Mouse (Mus musculus): ENCODE data around the gene Zfyve28. TPM values are rescaled to one million over a fixed set of nuclear protein-coding genes. Genes with fewer than 3 reads are reported as not detected.

The Zfyve28 gene
- polyA plus RNA-seq, 2 experiments = 0.07 TPM; not detected in 1

DNA sequence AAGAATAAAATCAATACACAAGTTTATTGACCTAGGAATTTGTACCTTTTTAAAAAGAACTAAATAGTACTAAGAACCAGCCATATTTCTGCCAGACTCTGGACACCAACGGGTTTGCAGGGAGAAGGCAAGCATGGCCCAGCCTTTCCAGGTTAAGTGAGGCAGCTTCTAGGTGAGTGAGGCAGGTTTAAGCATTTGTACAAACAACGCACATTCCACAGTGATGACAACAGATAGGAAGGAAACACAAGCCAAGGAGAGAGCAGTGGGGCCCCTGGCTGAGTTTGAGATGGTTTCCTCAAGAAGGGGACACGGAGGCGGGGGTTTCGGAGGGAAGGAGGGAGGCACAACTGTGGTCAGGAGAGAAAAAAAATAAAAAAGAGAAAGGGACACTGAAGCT lies 69.6 kb downstream of the Zfyve28 start:
- Histone ChIP-seq H3K4me1 (replicated peaks; ENCODE audit: control insufficient read depth in 2 of 2, insufficient read depth in 2 of 2, low read length in 1 of 2) (no peaks in the 10 kb centered on the region), H3K4me3 (ENCODE audit: insufficient read depth in 1 of 2, low read depth in 2 of 2, low read length in 2 of 2) (no peak overlapping the region), H3K4me2 (ENCODE audit: low read depth) (no peak overlapping the region), H3K27ac (no peak overlapping the region), H3K27me3 (ENCODE audit: control insufficient read depth, insufficient read depth, low read length) (no peaks in the 10 kb centered on the region), H3K36me3 (replicated peaks; ENCODE audit: control insufficient read depth, insufficient read depth, low read depth) (no peaks in the 10 kb centered on the region), H3K9me3 (ENCODE audit: control insufficient read depth, low read length) (no peaks in the 10 kb centered on the region), H3K9ac (replicated peaks) (no peak overlapping the region)
- ATAC-seq (ENCODE audit: insufficient read depth) (no peak), DNase-seq (ENCODE audit: low read depth in 3 of 3, low spot score in 3 of 3) (no peak)
- WGBS (ENCODE audit: insufficient replicate concordance) = 33% methylated on average over 5 of the region's 5 CpGs
- TF ChIP-seq EP300 (IDR thresholded peaks at IDR 0.05; ENCODE audit: low read depth) = no peak
- no peak for TF ChIP-seq CTCF (IDR thresholded peaks at IDR 0.05; ENCODE audit: low read depth)

DNA sequence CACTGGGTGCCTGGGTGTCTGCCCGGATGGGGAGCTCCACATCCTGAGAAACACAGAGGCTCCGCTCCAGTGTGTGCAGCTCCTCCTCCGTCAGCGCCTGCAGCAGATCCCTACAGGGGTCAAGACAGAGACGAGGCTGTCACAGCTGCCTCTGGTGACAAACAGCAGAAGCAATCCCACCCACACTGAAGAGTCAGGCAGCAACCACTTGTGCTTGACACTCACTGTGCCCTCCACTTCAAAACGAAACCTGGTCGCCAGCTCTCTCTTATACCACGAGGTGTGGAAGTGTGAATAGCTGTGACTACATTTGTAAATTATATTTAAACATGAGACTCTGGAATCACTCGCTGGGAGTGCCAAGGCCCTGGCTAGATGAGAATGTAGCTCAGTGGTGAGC lies 70.5 kb downstream of the Zfyve28 start:
- no peaks in the 10 kb centered on the region for H3K4me1 ChIP-seq (replicated peaks; ENCODE audit: control insufficient read depth in 2 of 2, insufficient read depth in 2 of 2, low read length in 1 of 2)

DNA sequence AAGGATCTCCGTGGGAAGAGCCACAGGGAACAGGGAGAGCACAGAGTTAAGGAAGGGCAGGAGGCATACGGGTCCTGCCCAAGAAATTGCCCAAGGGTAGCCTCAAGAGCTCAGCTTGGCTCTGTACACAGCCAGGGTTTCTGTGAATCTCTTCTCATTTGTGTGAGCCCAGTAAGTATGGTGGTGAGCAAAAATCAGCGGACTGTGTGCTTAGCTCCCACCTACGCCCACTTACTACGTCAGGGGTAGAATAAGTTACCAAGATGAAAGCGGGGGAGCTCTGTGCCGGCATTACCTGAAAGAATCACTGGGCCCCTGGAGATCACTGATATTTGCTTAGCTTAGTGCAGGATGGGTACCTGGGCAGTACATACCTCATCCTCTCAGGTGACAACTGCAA lies 72.2 kb downstream of the Zfyve28 start:
- Histone ChIP-seq H3K4me2 (ENCODE audit: low read depth) (no peak overlapping the region), H3K4me3 (ENCODE audit: insufficient read depth in 1 of 2, low read depth in 2 of 2, low read length in 2 of 2) (no peak overlapping the region), H3K9ac (replicated peaks) (no peak overlapping the region), H3K36me3 (replicated peaks; ENCODE audit: control insufficient read depth, insufficient read depth, low read depth) (no peaks in the 10 kb centered on the region), H3K27me3 (ENCODE audit: control insufficient read depth, insufficient read depth, low read length) (no peaks in the 10 kb centered on the region), H3K4me1 (replicated peaks; ENCODE audit: control insufficient read depth in 2 of 2, insufficient read depth in 2 of 2, low read length in 1 of 2) (no peaks in the 10 kb centered on the region), H3K27ac (no peak overlapping the region), H3K9me3 (ENCODE audit: control insufficient read depth, low read length) (no peaks in the 10 kb centered on the region)
- TF ChIP-seq EP300 (IDR thresholded peaks at IDR 0.05; ENCODE audit: low read depth) = no peak
- WGBS (ENCODE audit: insufficient replicate concordance) = 74% methylated on average over 7 of the region's 7 CpGs
- no peak for DNase-seq (ENCODE audit: low read depth in 3 of 3, low spot score in 3 of 3)
- no peak for ATAC-seq (ENCODE audit: insufficient read depth)

More for the DNA sequence above, 70.5 kb downstream of the Zfyve28 start:
- H3K4me3 ChIP-seq (ENCODE audit: insufficient read depth in 1 of 2, low read depth in 2 of 2, low read length in 2 of 2) = no peak overlapping the region
- 54% methylated on average over 9 of the region's 9 CpGs for WGBS (ENCODE audit: insufficient replicate concordance)
- no peak overlapping the region for H3K27ac ChIP-seq
- ATAC-seq (ENCODE audit: insufficient read depth) (no peak), DNase-seq (ENCODE audit: low read depth in 3 of 3, low spot score in 3 of 3) (no peak)
- H3K9ac ChIP-seq (replicated peaks) = no peak overlapping the region
- no peaks in the 10 kb centered on the region for H3K36me3 ChIP-seq (replicated peaks; ENCODE audit: control insufficient read depth, insufficient read depth, low read depth)
- H3K4me2 ChIP-seq (ENCODE audit: low read depth) = no peak overlapping the region
- no peaks in the 10 kb centered on the region for H3K27me3 ChIP-seq (ENCODE audit: control insufficient read depth, insufficient read depth, low read length)
- TF ChIP-seq EP300 (IDR thresholded peaks at IDR 0.05; ENCODE audit: low read depth) (no peak), CTCF (IDR thresholded peaks at IDR 0.05; ENCODE audit: low read depth) (no peak)
- H3K9me3 ChIP-seq (ENCODE audit: control insufficient read depth, low read length) = no peaks in the 10 kb centered on the region

DNA sequence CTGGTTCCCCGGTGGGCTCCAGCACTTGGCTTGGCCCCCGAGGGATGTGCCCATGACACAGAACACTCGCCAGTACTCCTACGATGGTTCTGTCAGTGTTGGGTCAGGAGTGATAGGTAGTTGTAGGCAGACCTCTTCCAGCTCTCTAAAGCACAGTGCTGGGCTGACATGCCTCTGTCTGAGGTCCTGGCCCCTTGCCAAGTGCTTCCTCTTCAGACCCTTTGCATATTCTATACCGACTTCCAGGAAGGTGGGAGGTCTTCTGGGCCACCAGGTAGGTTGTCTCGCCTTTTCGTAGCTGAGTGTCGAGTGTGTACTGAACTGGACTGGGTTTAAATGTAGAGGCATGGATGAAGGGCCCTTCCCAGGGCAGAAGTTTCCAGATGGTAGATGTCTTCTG lies 74.6 kb downstream of the Zfyve28 start:
- Histone ChIP-seq H3K4me2 (ENCODE audit: low read depth) (no peak overlapping the region), H3K4me1 (replicated peaks; ENCODE audit: control insufficient read depth in 2 of 2, insufficient read depth in 2 of 2, low read length in 1 of 2) (no peaks in the 10 kb centered on the region), H3K9ac (replicated peaks) (no peak overlapping the region), H3K4me3 (ENCODE audit: insufficient read depth in 1 of 2, low read depth in 2 of 2, low read length in 2 of 2) (no peak overlapping the region), H3K9me3 (ENCODE audit: control insufficient read depth, low read length) (no peaks in the 10 kb centered on the region), H3K36me3 (replicated peaks; ENCODE audit: control insufficient read depth, insufficient read depth, low read depth) (no peaks in the 10 kb centered on the region), H3K27me3 (ENCODE audit: control insufficient read depth, insufficient read depth, low read length) (no peaks in the 10 kb centered on the region), H3K27ac (no peak overlapping the region)
- no peak for ATAC-seq (ENCODE audit: insufficient read depth)
- WGBS (ENCODE audit: insufficient replicate concordance) = 54% methylated on average over 8 of the region's 8 CpGs
- DNase-seq (ENCODE audit: low read depth in 3 of 3, low spot score in 3 of 3) = no peak
- TF ChIP-seq CTCF (IDR thresholded peaks at IDR 0.05; ENCODE audit: low read depth) = no peak
- no peak for TF ChIP-seq EP300 (IDR thresholded peaks at IDR 0.05; ENCODE audit: low read depth)

- 4% methylated on average over 1 of the region's 1 CpGs for WGBS (ENCODE audit: insufficient replicate concordance)
- H3K36me3 ChIP-seq (replicated peaks; ENCODE audit: control insufficient read depth, insufficient read depth, low read depth) = no peaks in the 10 kb centered on the region
- H3K4me2 ChIP-seq (ENCODE audit: low read depth) = no peak overlapping the region
- H3K4me1 ChIP-seq (replicated peaks; ENCODE audit: control insufficient read depth in 2 of 2, insufficient read depth in 2 of 2, low read length in 1 of 2) = no peaks in the 10 kb centered on the region
- no peak for ATAC-seq (ENCODE audit: insufficient read depth)
- no peak overlapping the region for H3K9ac ChIP-seq (replicated peaks)
- TF ChIP-seq CTCF (IDR thresholded peaks at IDR 0.05; ENCODE audit: low read depth) (peak; percentile 96), EP300 (IDR thresholded peaks at IDR 0.05; ENCODE audit: low read depth) (no peak)
- H3K27me3 ChIP-seq (ENCODE audit: control insufficient read depth, insufficient read depth, low read length) = no peaks in the 10 kb centered on the region
- DNase-seq (ENCODE audit: low read depth in 3 of 3, low spot score in 3 of 3) = peak; percentile 43 to 51 (median 48)
- no peak overlapping the region for H3K27ac ChIP-seq
- no peaks in the 10 kb centered on the region for H3K9me3 ChIP-seq (ENCODE audit: control insufficient read depth, low read length)
- no peak overlapping the region for H3K4me3 ChIP-seq (ENCODE audit: insufficient read depth in 1 of 2, low read depth in 2 of 2, low read length in 2 of 2)
Measured at GRCm38 (mm10) chr5:34210279-34210678, 78.0 kb downstream of the Zfyve28 start.
